Mouse (Mus musculus): ENCODE data around the gene Otulinl. TPM values are rescaled to one million over a fixed set of nuclear protein-coding genes. Genes with fewer than 3 reads are reported as not detected.

Otulinl gene
- polyA plus RNA-seq, 1 experiment from 2014 or later: 5.3 TPM

GRCm38 (mm10) chr15:27655015-27655414, 26.4 kb downstream of the Otulinl start:
- 15% methylated on average over 5 of the region's 5 CpGs for WGBS
- Histone ChIP-seq H3K36me3 (no peaks in the 10 kb centered on the region), H3K27ac (no peak overlapping the region), H3K4me1 (replicated peaks) (no peaks in the 10 kb centered on the region), H3K9ac (no peak overlapping the region), H3K27me3 (no peaks in the 10 kb centered on the region; the same call in 1 of the 2 replicates), H3K9me3 (replicated peaks) (no peaks in the 10 kb centered on the region), H3K4me2 (no peak overlapping the region), H3K4me3 (no peak overlapping the region)
- no peak for ATAC-seq (replicated peaks; ENCODE audit: insufficient number of reproducible peaks, insufficient read depth, low FRiP score, low read depth)

GRCm38 (mm10) chr15:27647686-27648085, 33.7 kb downstream of the Otulinl start:
- no peaks in the 10 kb centered on the region for H3K27me3 ChIP-seq
- no peaks in the 10 kb centered on the region for H3K36me3 ChIP-seq
- H3K4me1 ChIP-seq (replicated peaks): no peaks in the 10 kb centered on the region
- no peak for ATAC-seq (replicated peaks; ENCODE audit: insufficient number of reproducible peaks, insufficient read depth, low FRiP score, low read depth)
- no peaks in the 10 kb centered on the region for H3K9me3 ChIP-seq (replicated peaks)
- no peak overlapping the region for H3K27ac ChIP-seq
- H3K4me2 ChIP-seq: no peak overlapping the region
- H3K4me3 ChIP-seq: no peak overlapping the region
- 46% methylated on average over 3 of the region's 3 CpGs for WGBS
- H3K9ac ChIP-seq: no peak overlapping the region

- Histone ChIP-seq H3K9me3 (replicated peaks) (no peaks in the 10 kb centered on the region), H3K36me3 (no peaks in the 10 kb centered on the region), H3K27ac (no peak overlapping the region), H3K4me2 (no peak overlapping the region), H3K4me1 (replicated peaks) (no peaks in the 10 kb centered on the region), H3K4me3 (no peak overlapping the region), H3K9ac (no peak overlapping the region), H3K27me3 (no peaks in the 10 kb centered on the region)
- ATAC-seq (replicated peaks; ENCODE audit: insufficient number of reproducible peaks, insufficient read depth, low FRiP score, low read depth): no peak
- 90% methylated on average over 8 of the region's 8 CpGs for WGBS
Measured at GRCm38 (mm10) chr15:27646665-27647064, 34.7 kb downstream of the Otulinl start.

GRCm38 (mm10) chr15:27645250-27645649, 36.1 kb downstream of the Otulinl start:
- 83% methylated on average over 3 of the region's 3 CpGs for WGBS
- Histone ChIP-seq H3K4me2 (no peak overlapping the region), H3K27ac (no peak overlapping the region), H3K4me3 (no peak overlapping the region), H3K9ac (no peak overlapping the region), H3K36me3 (no peaks in the 10 kb centered on the region), H3K9me3 (replicated peaks) (no peaks in the 10 kb centered on the region), H3K27me3 (no peaks in the 10 kb centered on the region), H3K4me1 (replicated peaks) (no peaks in the 10 kb centered on the region)
- ATAC-seq (replicated peaks; ENCODE audit: insufficient number of reproducible peaks, insufficient read depth, low FRiP score, low read depth): no peak

- Histone ChIP-seq H3K4me2 (no peak overlapping the region), H3K9me3 (replicated peaks) (no peaks in the 10 kb centered on the region), H3K9ac (no peak overlapping the region), H3K36me3 (no peaks in the 10 kb centered on the region), H3K27ac (no peak overlapping the region), H3K4me3 (no peak overlapping the region), H3K27me3 (no peaks in the 10 kb centered on the region), H3K4me1 (replicated peaks) (no peaks in the 10 kb centered on the region)
- no peak for ATAC-seq (replicated peaks; ENCODE audit: insufficient number of reproducible peaks, insufficient read depth, low FRiP score, low read depth)
- 78% methylated on average over 3 of the region's 3 CpGs for WGBS
Measured at GRCm38 (mm10) chr15:27642895-27643294, 38.5 kb downstream of the Otulinl start.

- no peaks in the 10 kb centered on the region for H3K27me3 ChIP-seq
- no peak for ATAC-seq (replicated peaks; ENCODE audit: insufficient number of reproducible peaks, insufficient read depth, low FRiP score, low read depth)
- no peak overlapping the region for H3K4me3 ChIP-seq
- H3K4me2 ChIP-seq: no peak overlapping the region
- H3K36me3 ChIP-seq: no peaks in the 10 kb centered on the region
- WGBS: 50% methylated on average over 12 of the region's 12 CpGs
- H3K4me1 ChIP-seq (replicated peaks): no peaks in the 10 kb centered on the region
- H3K9me3 ChIP-seq (replicated peaks): no peaks in the 10 kb centered on the region
- no peak overlapping the region for H3K9ac ChIP-seq
- no peak overlapping the region for H3K27ac ChIP-seq
Measured at GRCm38 (mm10) chr15:27641171-27641570, 40.2 kb downstream of the Otulinl start.

GRCm38 (mm10) chr15:27633941-27634900, 47.2 kb downstream of the Otulinl start:
- H3K9me3 ChIP-seq (replicated peaks): no peaks in the 10 kb centered on the region
- H3K4me1 ChIP-seq (replicated peaks): peaks cover 11% of the 10 kb centered on the region
- no peak for ATAC-seq (replicated peaks; ENCODE audit: insufficient number of reproducible peaks, insufficient read depth, low FRiP score, low read depth)
- H3K4me2 ChIP-seq: no peak overlapping the region
- no peaks in the 10 kb centered on the region for H3K27me3 ChIP-seq
- H3K9ac ChIP-seq: no peak overlapping the region
- H3K27ac ChIP-seq: no peak overlapping the region
- H3K36me3 ChIP-seq: no peaks in the 10 kb centered on the region
- H3K4me3 ChIP-seq: no peak overlapping the region
- 74% methylated on average over 8 of the region's 8 CpGs for WGBS

- no peaks in the 10 kb centered on the region for H3K36me3 ChIP-seq
- H3K27ac ChIP-seq: peak within 1 kb of the TSS; percentile 73
- H3K27me3 ChIP-seq: no peaks in the 10 kb centered on the region
- H3K4me2 ChIP-seq: peak within 1 kb of the TSS; percentile 80
- peak within 1 kb of the TSS; percentile 95 for H3K4me3 ChIP-seq
- peak within 1 kb of the TSS; percentile 92 for H3K9ac ChIP-seq
- ATAC-seq (replicated peaks; ENCODE audit: insufficient number of reproducible peaks, insufficient read depth, low FRiP score, low read depth): peak; percentile 98
- 6% methylated on average over 56 of the region's 56 CpGs for WGBS
- H3K4me1 ChIP-seq (replicated peaks): peaks cover 36% of the 10 kb centered on the region
- H3K9me3 ChIP-seq (replicated peaks): no peaks in the 10 kb centered on the region
Measured at GRCm38 (mm10) chr15:27630601-27631383, 50.6 kb downstream of the Otulinl start, which contains the start of gene Otulin. TSS of gene Otulin (minus strand) at chr15:27630693.

- WGBS: 1% methylated on average over 53 of the region's 53 CpGs
- H3K27ac ChIP-seq: peak overlapping the region; percentile 73
- peak overlapping the region; percentile 80 for H3K4me2 ChIP-seq
- no peak; the same call in 1 of the 2 replicates for ATAC-seq (replicated peaks; ENCODE audit: insufficient number of reproducible peaks, insufficient read depth, low FRiP score, low read depth)
- H3K36me3 ChIP-seq: no peaks in the 10 kb centered on the region
- H3K9ac ChIP-seq: peak overlapping the region; percentile 92
- no peaks in the 10 kb centered on the region for H3K9me3 ChIP-seq (replicated peaks)
- H3K27me3 ChIP-seq: no peaks in the 10 kb centered on the region
- peak overlapping the region; percentile 95 for H3K4me3 ChIP-seq
- peaks cover 44% of the 10 kb centered on the region for H3K4me1 ChIP-seq (replicated peaks)
Measured at GRCm38 (mm10) chr15:27629800-27630600, 51.4 kb downstream of the Otulinl start.

GRCm38 (mm10) chr15:27629046-27629445, 52.3 kb downstream of the Otulinl start:
- Histone ChIP-seq H3K4me2 (peak overlapping the region; percentile 80), H3K36me3 (no peaks in the 10 kb centered on the region), H3K27ac (no peak overlapping the region), H3K4me3 (peak overlapping the region; percentile 95), H3K9ac (no peak overlapping the region), H3K27me3 (no peaks in the 10 kb centered on the region), H3K9me3 (replicated peaks) (no peaks in the 10 kb centered on the region), H3K4me1 (replicated peaks) (peaks cover 53% of the 10 kb centered on the region)
- ATAC-seq (replicated peaks; ENCODE audit: insufficient number of reproducible peaks, insufficient read depth, low FRiP score, low read depth): no peak
- whole genome bisulfite sequencing: 72% methylated on average over 4 of the region's 4 CpGs

GRCm38 (mm10) chr15:27627794-27628193, 53.6 kb downstream of the Otulinl start:
- H3K9me3 ChIP-seq (replicated peaks): no peaks in the 10 kb centered on the region
- no peak overlapping the region for H3K9ac ChIP-seq
- no peaks in the 10 kb centered on the region for H3K27me3 ChIP-seq
- 0 out of 2 replicates have a peak, but pooled peaks cover 4% of the 10 kb centered on the region for H3K36me3 ChIP-seq
- 84% methylated on average over 9 of the region's 9 CpGs for WGBS
- peaks cover 64% of the 10 kb centered on the region for H3K4me1 ChIP-seq (replicated peaks)
- no peak overlapping the region for H3K27ac ChIP-seq
- H3K4me3 ChIP-seq: no peak overlapping the region
- ATAC-seq (replicated peaks; ENCODE audit: insufficient number of reproducible peaks, insufficient read depth, low FRiP score, low read depth): no peak
- no peak overlapping the region for H3K4me2 ChIP-seq

All from heart, embryonic 15.5 days (tissue).